Mouse (Mus musculus): ENCODE measurements around the gene Tra2a. TPM values are rescaled to one million over a fixed set of nuclear protein-coding genes. Genes with fewer than 3 reads are reported as not detected.

Gene Tra2a
- total and polyA plus RNA-seq, 2 experiments: 9.8 to 20.5 TPM

DNA sequence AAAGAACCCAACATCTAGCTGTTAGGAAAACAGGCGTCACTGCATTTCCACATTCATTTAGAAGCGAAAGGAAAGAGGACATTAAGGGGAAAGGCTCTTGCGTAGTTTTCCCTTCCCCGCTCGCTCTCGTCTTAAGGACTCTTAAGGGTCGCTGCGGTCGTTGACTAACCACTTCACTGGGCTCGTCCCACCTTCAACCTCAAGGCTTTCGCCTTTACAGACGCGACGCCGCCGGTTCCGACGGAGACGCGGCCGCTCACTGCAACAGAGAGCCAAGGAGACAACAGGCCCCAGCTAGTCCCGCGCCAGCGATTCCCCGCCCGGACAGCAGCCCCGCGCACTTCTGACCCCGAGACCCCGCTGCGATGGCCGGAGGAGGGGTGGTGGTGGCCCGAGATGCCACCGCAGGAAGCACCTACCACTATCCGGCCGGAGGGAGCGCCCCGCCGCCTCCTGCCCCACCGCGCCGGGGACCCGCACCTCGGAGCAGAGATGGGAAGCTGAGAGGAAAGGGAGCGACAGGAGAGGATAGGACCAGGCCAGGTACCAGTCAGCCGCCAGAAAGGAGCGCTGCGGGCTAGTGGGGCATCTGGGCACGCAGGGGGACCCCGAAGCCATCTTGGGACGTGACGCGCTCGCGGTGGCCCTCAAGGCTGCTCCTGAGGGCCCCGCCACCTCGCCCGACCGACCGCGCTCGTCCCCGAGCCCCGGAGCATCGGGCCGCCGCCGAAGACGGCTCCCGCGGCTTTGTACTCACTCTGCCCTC, 569 bp downstream of the Tra2a start:
- peaks cover 4% of the 10 kb centered on the region for H3K4me1 ChIP-seq (ENCODE audit: control insufficient read depth, insufficient read depth, low read length)
- DNase-seq (ENCODE audit: extremely low read depth, low read depth, low spot score): peak; percentile 42
- TF ChIP-seq CTCF (IDR thresholded peaks at IDR 0.05; ENCODE audit: low read depth, low read length) (no peak), POLR2A (IDR thresholded peaks at IDR 0.05; ENCODE audit: extremely low read depth, insufficient read depth, low read length) (no peak)

DNA sequence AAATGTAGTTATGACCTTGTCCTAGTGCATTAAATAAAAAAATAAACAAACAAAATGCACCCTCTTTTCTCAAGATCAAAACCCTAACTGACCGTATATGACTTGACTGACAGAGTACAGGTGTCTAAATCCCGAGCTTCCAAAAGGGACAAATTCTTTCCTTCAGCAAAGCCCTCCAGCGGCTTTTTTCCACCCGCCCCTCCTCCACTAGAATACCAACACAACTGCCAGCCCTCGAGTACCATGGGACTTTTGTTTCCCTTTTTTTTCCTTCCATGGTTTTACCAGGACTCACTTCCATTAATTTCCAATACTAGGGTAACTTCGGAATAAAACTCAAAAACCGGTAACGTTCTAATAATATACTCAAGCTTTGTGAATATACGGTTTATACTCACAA, 1.4 kb downstream of the Tra2a start:
- WGBS: 3% methylated on average over 9 of the region's 9 CpGs
- Histone ChIP-seq H3K4me3 (ENCODE audit: insufficient read depth, low read depth, low read length) (peak overlapping the region; percentile 78; the same call in 1 of the 2 replicates), H3K4me1 (ENCODE audit: control insufficient read depth, insufficient read depth, low read length) (peaks cover 4% of the 10 kb centered on the region), H3K27ac (replicated peaks; ENCODE audit: insufficient read depth, low read depth, low read length) (no peak overlapping the region), H3K79me2 (ENCODE audit: control insufficient read depth, insufficient read depth, low read length) (peaks cover 21% of the 10 kb centered on the region; the same call in 1 of the 2 replicates), H3K27me3 (ENCODE audit: control insufficient read depth, insufficient read depth, low read length) (no peaks in the 10 kb centered on the region), H3K9ac (ENCODE audit: low read depth, low read length) (no peak overlapping the region; the same call in 1 of the 2 replicates), H3K36me3 (ENCODE audit: control insufficient read depth, insufficient read depth, low read length) (no peaks in the 10 kb centered on the region)
- DNase-seq (ENCODE audit: extremely low read depth, low read depth, low spot score): no peak
- TF ChIP-seq POLR2A (IDR thresholded peaks at IDR 0.05; ENCODE audit: extremely low read depth, insufficient read depth, low read length) (no peak), CTCF (IDR thresholded peaks at IDR 0.05; ENCODE audit: low read depth, low read length) (no peak)

More for the DNA sequence above, 569 bp downstream of the Tra2a start:
- Histone ChIP-seq H3K9ac (ENCODE audit: low read depth, low read length) (peak overlapping the region; percentile 94), H3K27ac (replicated peaks; ENCODE audit: insufficient read depth, low read depth, low read length) (peak overlapping the region; percentile 72), H3K79me2 (ENCODE audit: control insufficient read depth, insufficient read depth, low read length) (peaks cover 18% of the 10 kb centered on the region; the same call in 1 of the 2 replicates), H3K4me3 (ENCODE audit: insufficient read depth, low read depth, low read length) (peak overlapping the region; percentile 78), H3K27me3 (ENCODE audit: control insufficient read depth, insufficient read depth, low read length) (no peaks in the 10 kb centered on the region), H3K36me3 (ENCODE audit: control insufficient read depth, insufficient read depth, low read length) (no peaks in the 10 kb centered on the region)
- under 1% methylated on average over 65 of the region's 71 CpGs for WGBS

DNA sequence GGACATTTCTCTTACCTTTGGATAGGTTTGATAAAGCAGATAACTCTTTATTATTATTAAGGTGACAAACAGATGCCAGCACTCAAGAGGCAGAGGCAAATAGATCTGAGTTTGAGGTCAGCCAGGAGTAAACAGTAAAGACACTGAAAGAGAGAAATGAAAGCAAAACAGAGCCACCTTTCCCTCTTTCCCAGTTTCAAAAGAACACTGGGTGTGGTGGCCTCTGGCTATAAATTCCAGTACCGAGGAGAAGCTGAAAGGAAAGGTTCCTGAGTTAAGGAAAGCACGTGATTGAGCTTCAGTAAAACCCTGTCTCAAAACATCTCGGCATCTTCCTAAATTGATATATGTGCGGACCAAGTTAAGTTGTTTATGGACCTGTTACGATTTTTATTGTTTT, 4.1 kb downstream of the Tra2a start:
- Histone ChIP-seq H3K9ac (ENCODE audit: low read depth, low read length) (no peak overlapping the region), H3K27ac (replicated peaks; ENCODE audit: insufficient read depth, low read depth, low read length) (peak overlapping the region; percentile 23; the same call in 1 of the 2 replicates), H3K4me3 (ENCODE audit: insufficient read depth, low read depth, low read length) (no peak overlapping the region), H3K4me1 (ENCODE audit: control insufficient read depth, insufficient read depth, low read length) (peaks cover 4% of the 10 kb centered on the region), H3K36me3 (ENCODE audit: control insufficient read depth, insufficient read depth, low read length) (no peaks in the 10 kb centered on the region), H3K79me2 (ENCODE audit: control insufficient read depth, insufficient read depth, low read length) (peaks cover 23% of the 10 kb centered on the region; the same call in 1 of the 2 replicates), H3K27me3 (ENCODE audit: control insufficient read depth, insufficient read depth, low read length) (no peaks in the 10 kb centered on the region)
- 32% methylated on average over 5 of the region's 5 CpGs for WGBS
- peak; percentile 72 for DNase-seq (ENCODE audit: extremely low read depth, low read depth, low spot score)
- TF ChIP-seq CTCF (IDR thresholded peaks at IDR 0.05; ENCODE audit: low read depth, low read length): no peak
- no peak for TF ChIP-seq POLR2A (IDR thresholded peaks at IDR 0.05; ENCODE audit: extremely low read depth, insufficient read depth, low read length)

DNA sequence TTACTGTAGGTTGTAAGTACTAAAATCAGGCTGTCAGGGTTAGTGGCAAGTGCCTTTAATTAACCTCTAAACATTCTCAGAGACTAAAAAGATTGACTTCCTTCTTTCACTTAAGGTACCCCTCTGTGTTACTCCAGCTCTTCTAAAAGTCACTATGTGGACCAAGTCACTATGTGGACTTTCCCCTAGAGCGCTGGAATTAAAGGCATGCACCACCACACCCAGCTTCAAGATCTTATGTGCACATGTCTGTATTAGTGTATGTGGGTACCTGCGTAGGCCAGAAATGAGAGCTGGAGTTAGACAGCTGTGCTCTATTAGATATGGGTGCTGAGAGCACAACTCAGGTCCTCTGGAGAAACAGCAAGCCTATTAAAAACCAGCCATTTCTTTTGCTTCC, 6.0 kb downstream of the Tra2a start:
- no peak overlapping the region for H3K4me3 ChIP-seq (ENCODE audit: insufficient read depth, low read depth, low read length)
- H3K9ac ChIP-seq (ENCODE audit: low read depth, low read length): no peak overlapping the region
- no peak for DNase-seq (ENCODE audit: extremely low read depth, low read depth, low spot score)
- no peaks in the 10 kb centered on the region for H3K36me3 ChIP-seq (ENCODE audit: control insufficient read depth, insufficient read depth, low read length)
- TF ChIP-seq CTCF (IDR thresholded peaks at IDR 0.05; ENCODE audit: low read depth, low read length): no peak
- TF ChIP-seq POLR2A (IDR thresholded peaks at IDR 0.05; ENCODE audit: extremely low read depth, insufficient read depth, low read length): no peak
- 91% methylated on average over 2 of the region's 2 CpGs for WGBS
- no peaks in the 10 kb centered on the region for H3K27me3 ChIP-seq (ENCODE audit: control insufficient read depth, insufficient read depth, low read length)
- H3K79me2 ChIP-seq (ENCODE audit: control insufficient read depth, insufficient read depth, low read length): peaks cover 19% of the 10 kb centered on the region; the same call in 1 of the 2 replicates
- H3K4me1 ChIP-seq (ENCODE audit: control insufficient read depth, insufficient read depth, low read length): peaks cover 4% of the 10 kb centered on the region
- H3K27ac ChIP-seq (replicated peaks; ENCODE audit: insufficient read depth, low read depth, low read length): no peak overlapping the region

DNA sequence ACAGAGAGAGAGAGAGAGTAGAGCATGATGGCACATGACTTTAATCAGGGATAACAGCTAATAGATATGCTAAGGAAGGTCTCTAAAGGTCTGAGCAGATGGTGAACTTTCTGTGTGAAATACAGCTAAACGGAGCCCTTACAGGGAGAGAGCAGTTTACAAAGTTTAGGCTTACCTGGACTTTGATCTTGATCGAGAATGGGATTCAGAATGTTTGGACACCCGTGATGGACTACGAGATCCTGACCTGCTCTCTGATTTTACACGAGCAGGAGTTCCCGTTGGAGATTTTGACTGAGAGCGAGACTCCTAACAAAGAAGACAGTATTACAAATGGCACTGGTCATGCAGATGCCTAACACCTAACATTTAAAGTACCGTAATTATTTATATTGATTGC, 11.6 kb downstream of the Tra2a start:
- no peaks in the 10 kb centered on the region for H3K27me3 ChIP-seq (ENCODE audit: control insufficient read depth, insufficient read depth, low read length)
- peak; percentile 79 for DNase-seq (ENCODE audit: extremely low read depth, low read depth, low spot score)
- no peak overlapping the region for H3K4me3 ChIP-seq (ENCODE audit: insufficient read depth, low read depth, low read length)
- H3K9ac ChIP-seq (ENCODE audit: low read depth, low read length): no peak overlapping the region
- H3K4me1 ChIP-seq (ENCODE audit: control insufficient read depth, insufficient read depth, low read length): peaks cover 2% of the 10 kb centered on the region; the same call in 1 of the 2 replicates
- H3K36me3 ChIP-seq (ENCODE audit: control insufficient read depth, insufficient read depth, low read length): peaks cover 30% of the 10 kb centered on the region
- TF ChIP-seq POLR2A (IDR thresholded peaks at IDR 0.05; ENCODE audit: extremely low read depth, insufficient read depth, low read length) (no peak), CTCF (IDR thresholded peaks at IDR 0.05; ENCODE audit: low read depth, low read length) (no peak)
- H3K27ac ChIP-seq (replicated peaks; ENCODE audit: insufficient read depth, low read depth, low read length): no peak overlapping the region
- H3K79me2 ChIP-seq (ENCODE audit: control insufficient read depth, insufficient read depth, low read length): peaks cover 3% of the 10 kb centered on the region; the same call in 1 of the 2 replicates
- 36% methylated on average over 8 of the region's 8 CpGs for WGBS

DNA sequence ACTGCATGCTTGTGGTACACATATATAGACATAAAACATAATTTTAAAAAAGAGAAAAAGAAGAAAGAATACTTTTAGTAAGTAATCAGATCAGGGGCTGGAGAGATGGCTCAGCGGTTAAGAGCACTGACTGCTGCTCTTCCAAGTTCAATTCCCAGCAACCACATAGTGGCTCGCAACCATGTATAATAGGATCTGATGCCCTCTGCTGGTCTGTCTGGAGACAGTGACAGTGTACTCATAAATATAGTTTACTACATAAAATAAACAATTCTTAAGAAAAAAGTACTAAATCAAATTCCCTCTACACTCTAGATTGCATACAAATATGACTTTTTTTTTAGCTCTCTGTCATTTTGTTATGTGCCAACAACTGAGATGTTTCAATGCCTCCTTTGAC, 12.6 kb downstream of the Tra2a start:
- Histone ChIP-seq H3K36me3 (ENCODE audit: control insufficient read depth, insufficient read depth, low read length) (peaks cover 38% of the 10 kb centered on the region), H3K27ac (replicated peaks; ENCODE audit: insufficient read depth, low read depth, low read length) (no peak overlapping the region), H3K9ac (ENCODE audit: low read depth, low read length) (no peak overlapping the region), H3K4me1 (ENCODE audit: control insufficient read depth, insufficient read depth, low read length) (peaks cover 2% of the 10 kb centered on the region; the same call in 1 of the 2 replicates), H3K27me3 (ENCODE audit: control insufficient read depth, insufficient read depth, low read length) (no peaks in the 10 kb centered on the region), H3K79me2 (ENCODE audit: control insufficient read depth, insufficient read depth, low read length) (peaks cover 3% of the 10 kb centered on the region; the same call in 1 of the 2 replicates), H3K4me3 (ENCODE audit: insufficient read depth, low read depth, low read length) (no peak overlapping the region)
- DNase-seq (ENCODE audit: extremely low read depth, low read depth, low spot score): no peak
- WGBS: 98% methylated on average over 2 of the region's 2 CpGs
- TF ChIP-seq CTCF (IDR thresholded peaks at IDR 0.05; ENCODE audit: low read depth, low read length) (no peak), POLR2A (IDR thresholded peaks at IDR 0.05; ENCODE audit: extremely low read depth, insufficient read depth, low read length) (no peak)

Measured in liver, adult 2 months (tissue).